Mouse (Mus musculus) embryonic facial prominence, embryonic 15.5 days (tissue): ENCODE measurements around the gene Aebp2. TPM values are rescaled to one million over a fixed set of nuclear protein-coding genes. Genes with fewer than 3 reads are reported as not detected.

Experiments
- ATAC-seq: fragments of 200-750 bp; cut with Nextera tagmentation; 2 replicates; pipeline ENCODE4 v1.8.0; 2017; ENCODE audit warnings: low read depth, moderate TSS enrichment; ENCODE audit not compliant: insufficient number of reproducible peaks, low FRiP score, low TSS enrichment
- H3K27ac ChIP-seq: fragments of 300-500 bp; sonication (generic); replicated peaks from 2 replicates; pipeline ENCODE4 v1.5.1; 2015; ENCODE audit warnings: mild to moderate bottlenecking, inconsistent platforms
- H3K27me3 ChIP-seq: fragments of 300-500 bp; sonication (generic); 2 replicates; pipeline ENCODE4 v1.6.1; 2015; ENCODE audit warnings: inconsistent platforms
- H3K36me3 ChIP-seq: fragments of 300-500 bp; sonication (generic); 2 replicates; pipeline ENCODE4 v1.6.1; 2015; ENCODE audit warnings: mild to moderate bottlenecking, inconsistent platforms
- H3K4me1 ChIP-seq: fragments of 300-500 bp; sonication (generic); 2 replicates; pipeline ENCODE4 v1.6.1; 2015; ENCODE audit warnings: inconsistent platforms
- H3K4me2 ChIP-seq: fragments of 300-500 bp; sonication (generic); replicated peaks from 2 replicates; pipeline ENCODE4 v1.6.1; 2015; ENCODE audit warnings: mild to moderate bottlenecking, inconsistent platforms
- H3K4me3 ChIP-seq: fragments of 300-500 bp; sonication (generic); replicated peaks from 2 replicates; pipeline ENCODE4 v1.5.1; 2015; ENCODE audit warnings: mild to moderate bottlenecking, inconsistent platforms
- H3K9ac ChIP-seq: fragments of 300-500 bp; sonication (generic); 2 replicates; pipeline ENCODE4 v1.6.1; 2015; ENCODE audit warnings: inconsistent platforms
- H3K9me3 ChIP-seq: fragments of 300-500 bp; sonication (generic); replicated peaks from 2 replicates; pipeline ENCODE4 v1.6.1; 2016; ENCODE audit warnings: inconsistent platforms
- WGBS: fragments of 180-500 bp; shearing (Covaris S2); methylation state at CpG from one replicate; pipeline ENCODE4 v1.1.7; 2015; 5-methylcytosine and 5-hydroxymethylcytosine counted together
- polyA plus RNA-seq: library from polyadenylated mRNA; unstranded; fragments of >200 nt; fragmentation: Nextera tagmentation; extraction: Ambion mirVana; gene quantifications from 2 replicates; pipeline ENCODE4 v1.2.1, GENCODE M21; 2015

Aebp2 gene
- polyA plus RNA-seq, 1 experiment from 2014 or later: 13.7 TPM

DNA sequence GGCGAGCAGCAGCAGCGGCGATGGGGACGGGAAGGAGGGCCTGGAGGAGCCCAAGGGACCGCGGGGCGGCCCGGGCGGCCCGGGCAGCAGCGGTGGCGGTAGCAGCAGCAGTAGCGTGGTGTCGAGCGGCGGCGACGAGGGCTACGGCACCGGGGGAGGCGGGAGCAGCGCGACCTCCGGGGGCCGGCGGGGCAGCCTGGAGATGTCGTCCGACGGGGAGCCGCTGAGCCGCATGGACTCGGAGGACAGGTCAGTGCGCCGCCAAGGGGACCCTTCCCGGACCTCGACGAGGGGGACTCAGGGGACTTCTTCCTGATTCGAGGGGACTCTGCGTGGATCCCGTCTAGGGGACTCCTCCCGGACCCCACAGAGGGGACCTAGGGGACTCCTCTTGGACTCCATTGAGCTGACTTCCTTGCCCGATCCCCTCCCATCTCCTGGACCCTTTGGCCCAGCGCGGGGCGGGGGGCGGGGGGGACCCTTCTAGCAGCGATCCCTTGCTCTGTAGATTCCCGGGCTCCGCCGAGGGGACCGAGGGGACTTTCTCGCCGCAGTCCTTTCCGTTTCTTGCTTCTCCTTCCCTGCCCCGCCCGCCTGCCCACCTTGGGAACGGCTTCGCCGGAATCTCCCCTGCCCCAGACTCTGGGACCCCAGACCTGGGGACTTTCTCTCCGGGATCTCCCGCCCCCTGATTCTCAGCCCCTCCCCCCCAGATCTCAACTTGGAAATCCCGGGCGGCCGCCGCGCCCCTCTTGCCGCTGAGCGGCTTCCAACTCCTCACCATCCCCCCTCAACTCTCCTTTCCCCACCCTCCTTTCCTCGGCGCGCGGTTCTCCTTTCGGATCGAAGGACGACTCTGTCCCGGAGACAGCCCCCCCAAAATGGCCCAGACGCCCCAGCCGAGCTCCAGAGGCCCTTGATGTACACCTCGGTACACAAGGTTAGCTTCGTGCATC, 1.9 kb downstream of the Aebp2 start:
- no peaks in the 10 kb centered on the region for H3K9me3 ChIP-seq
- H3K27ac ChIP-seq: peak overlapping the region; percentile 97
- H3K27me3 ChIP-seq: no peaks in the 10 kb centered on the region
- peak overlapping the region; percentile 100 for H3K9ac ChIP-seq
- peak overlapping the region; percentile 100 for H3K4me3 ChIP-seq
- H3K4me2 ChIP-seq: peak overlapping the region; percentile 63
- H3K36me3 ChIP-seq: no peaks in the 10 kb centered on the region
- under 1% methylated on average over 78 of the region's 80 CpGs for WGBS
- H3K4me1 ChIP-seq: peaks cover 28% of the 10 kb centered on the region
- 0 out of 2 replicates have a peak, but pooled peaks have one; percentile 20 for ATAC-seq

DNA sequence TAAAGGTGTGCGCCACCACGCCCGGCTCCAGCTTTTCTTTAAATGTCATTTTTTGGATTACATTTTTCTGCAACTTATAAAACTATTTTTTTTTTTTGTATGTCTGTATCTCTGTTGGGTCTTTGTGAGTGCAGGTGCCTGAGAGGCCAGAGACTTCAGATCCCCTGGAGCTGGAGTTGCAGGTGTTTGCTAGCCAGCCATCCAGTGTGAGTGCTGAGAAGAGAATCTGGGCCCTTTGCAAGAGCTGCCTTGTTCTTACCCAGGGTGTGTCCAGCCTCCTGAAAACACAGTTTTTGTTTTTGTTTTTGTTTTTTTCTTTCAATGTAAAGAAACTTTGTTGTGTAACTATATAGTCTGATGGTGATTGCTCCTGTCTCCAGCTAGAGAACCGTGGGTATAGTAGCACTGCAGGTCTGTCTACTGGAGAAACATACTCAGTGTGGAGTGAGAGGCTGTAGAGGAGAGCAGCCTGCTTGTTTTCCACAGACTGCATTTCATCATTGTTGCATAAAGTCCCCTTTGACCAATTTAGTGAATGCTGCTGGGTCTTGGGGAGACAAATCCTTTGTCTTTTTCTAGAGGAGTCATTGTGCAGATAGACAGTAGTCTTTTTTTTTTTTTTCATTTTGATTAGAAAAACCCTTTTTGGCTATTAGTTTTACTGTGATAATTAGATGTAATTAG, 6.9 kb downstream of the Aebp2 start:
- no peak overlapping the region for H3K9ac ChIP-seq
- H3K27ac ChIP-seq: no peak overlapping the region
- no peak overlapping the region for H3K4me2 ChIP-seq
- WGBS: 86% methylated on average over 4 of the region's 4 CpGs
- H3K36me3 ChIP-seq: peaks cover 8% of the 10 kb centered on the region
- H3K27me3 ChIP-seq: no peaks in the 10 kb centered on the region
- no peak for ATAC-seq
- no peaks in the 10 kb centered on the region for H3K9me3 ChIP-seq
- H3K4me3 ChIP-seq: no peak overlapping the region
- H3K4me1 ChIP-seq: peaks cover 19% of the 10 kb centered on the region

DNA sequence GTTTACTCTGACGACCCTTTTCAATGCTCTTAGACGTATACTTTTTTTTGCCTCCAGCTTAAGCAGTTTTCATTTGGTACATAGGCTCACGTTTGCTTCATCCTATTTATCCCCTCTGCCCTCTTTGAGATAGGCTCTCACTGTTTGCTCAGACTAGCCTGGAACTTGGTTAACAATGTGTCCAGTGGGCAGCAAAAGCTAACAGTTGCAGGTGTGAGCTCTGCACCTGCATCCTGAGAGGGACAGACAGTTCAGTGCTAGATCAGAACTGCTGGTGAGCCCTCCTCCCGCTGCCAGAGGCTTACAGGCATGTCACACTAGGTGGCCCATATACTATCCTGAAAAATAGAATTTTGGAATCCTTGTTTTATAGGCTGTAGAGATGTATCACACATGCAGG, 7.8 kb downstream of the Aebp2 start:
- no peaks in the 10 kb centered on the region for H3K27me3 ChIP-seq
- no peak for ATAC-seq
- no peak overlapping the region for H3K4me2 ChIP-seq
- H3K4me3 ChIP-seq: no peak overlapping the region
- H3K4me1 ChIP-seq: peaks cover 14% of the 10 kb centered on the region
- peaks cover 11% of the 10 kb centered on the region for H3K36me3 ChIP-seq
- 66% methylated on average over 4 of the region's 4 CpGs for WGBS
- no peaks in the 10 kb centered on the region for H3K9me3 ChIP-seq
- no peak overlapping the region for H3K27ac ChIP-seq
- no peak overlapping the region for H3K9ac ChIP-seq

DNA sequence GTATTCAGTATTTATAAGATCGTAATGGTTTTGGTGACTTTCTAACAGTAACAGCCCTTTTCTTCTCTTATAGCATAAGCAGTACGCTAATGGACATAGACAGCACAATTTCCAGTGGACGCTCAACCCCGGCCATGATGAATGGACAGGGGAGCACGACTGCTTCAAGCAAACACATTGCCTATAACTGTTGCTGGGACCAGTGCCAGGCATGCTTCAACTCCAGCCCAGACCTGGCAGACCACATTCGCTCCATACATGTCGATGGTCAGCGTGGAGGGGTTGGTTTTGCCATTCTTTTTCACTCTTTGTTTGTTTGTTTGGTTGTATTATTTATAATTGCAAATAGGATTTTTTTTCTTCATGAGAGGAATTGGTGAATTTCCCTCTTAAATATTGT, 11.2 kb downstream of the Aebp2 start:
- H3K36me3 ChIP-seq: peaks cover 40% of the 10 kb centered on the region
- H3K9me3 ChIP-seq: no peaks in the 10 kb centered on the region
- ATAC-seq: no peak
- H3K4me1 ChIP-seq: no peaks in the 10 kb centered on the region; the same call in 1 of the 2 replicates
- no peak overlapping the region for H3K4me3 ChIP-seq
- no peak overlapping the region for H3K27ac ChIP-seq
- H3K27me3 ChIP-seq: no peaks in the 10 kb centered on the region
- no peak overlapping the region for H3K9ac ChIP-seq
- 85% methylated on average over 8 of the region's 8 CpGs for WGBS
- H3K4me2 ChIP-seq: no peak overlapping the region

DNA sequence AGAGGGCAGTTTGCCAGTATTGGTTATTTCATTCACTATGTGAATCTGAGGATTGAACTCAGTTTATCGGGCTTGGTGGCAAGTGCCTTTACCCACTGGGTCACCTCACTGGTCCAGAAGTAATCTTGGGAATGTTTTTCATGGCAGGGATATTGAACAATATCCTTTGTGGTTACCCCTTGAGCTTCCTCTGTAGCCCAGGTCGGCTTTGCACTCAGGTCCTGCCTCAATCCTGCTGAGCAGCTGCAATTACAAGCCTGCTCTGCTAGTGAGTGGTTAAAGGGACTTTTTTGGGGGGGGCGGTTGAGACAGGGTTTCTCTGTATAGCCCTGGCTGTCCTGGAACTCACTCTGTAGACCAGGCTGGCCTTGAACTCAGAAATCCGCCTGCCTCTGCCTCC, 13.8 kb downstream of the Aebp2 start:
- no peak overlapping the region for H3K4me3 ChIP-seq
- ATAC-seq: no peak
- no peaks in the 10 kb centered on the region for H3K9me3 ChIP-seq
- no peaks in the 10 kb centered on the region for H3K27me3 ChIP-seq
- H3K36me3 ChIP-seq: peaks cover 63% of the 10 kb centered on the region
- H3K9ac ChIP-seq: no peak overlapping the region
- H3K4me2 ChIP-seq: no peak overlapping the region
- no peaks in the 10 kb centered on the region for H3K4me1 ChIP-seq
- H3K27ac ChIP-seq: no peak overlapping the region
- WGBS: 95% methylated on average over 4 of the region's 4 CpGs

DNA sequence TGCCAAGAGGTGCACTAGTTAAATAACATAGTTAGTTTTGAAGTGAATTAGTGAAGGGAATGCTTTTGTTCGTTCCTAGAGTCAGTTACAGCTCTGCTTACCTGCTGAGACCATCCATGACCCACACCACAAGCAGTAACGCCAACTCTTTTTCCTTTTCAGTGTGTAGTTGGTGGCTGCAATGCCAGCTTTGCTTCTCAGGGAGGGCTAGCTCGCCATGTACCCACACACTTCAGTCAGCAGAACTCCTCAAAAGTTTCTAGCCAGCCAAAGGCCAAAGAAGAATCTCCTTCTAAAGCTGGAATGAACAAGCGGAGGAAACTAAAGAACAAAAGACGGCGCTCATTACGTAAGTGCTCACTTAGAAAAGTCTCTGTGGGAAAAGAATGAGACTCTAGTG, 19.5 kb downstream of the Aebp2 start:
- Histone ChIP-seq H3K27ac (no peak overlapping the region), H3K9ac (no peak overlapping the region), H3K27me3 (no peaks in the 10 kb centered on the region), H3K36me3 (peaks cover 70% of the 10 kb centered on the region), H3K4me3 (no peak overlapping the region), H3K9me3 (no peaks in the 10 kb centered on the region), H3K4me1 (no peaks in the 10 kb centered on the region), H3K4me2 (no peak overlapping the region)
- WGBS: 90% methylated on average over 7 of the region's 7 CpGs
- ATAC-seq: no peak

DNA sequence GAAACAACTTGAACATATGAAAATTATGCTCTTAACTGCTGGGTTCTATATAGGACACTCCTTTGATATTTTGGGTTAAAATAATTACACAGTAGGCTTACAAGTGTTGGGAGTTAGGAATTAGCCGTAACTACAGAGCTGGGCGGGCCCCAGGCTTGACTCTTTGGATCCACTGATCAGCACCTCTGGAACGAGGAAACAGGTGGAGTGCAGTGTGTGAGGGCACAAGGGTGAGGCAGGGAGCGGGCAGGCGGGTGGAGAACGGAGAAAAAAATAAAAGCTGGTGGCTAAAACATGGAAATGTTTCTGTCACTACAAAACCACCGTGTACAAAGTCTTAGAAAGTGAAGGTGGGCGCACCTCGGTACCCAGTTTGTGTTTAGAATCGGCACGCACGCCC, 20.2 kb downstream of the Aebp2 start:
- H3K4me3 ChIP-seq: no peak overlapping the region
- no peaks in the 10 kb centered on the region for H3K4me1 ChIP-seq
- no peaks in the 10 kb centered on the region for H3K27me3 ChIP-seq
- H3K36me3 ChIP-seq: peaks cover 68% of the 10 kb centered on the region
- ATAC-seq: no peak
- H3K27ac ChIP-seq: no peak overlapping the region
- no peak overlapping the region for H3K4me2 ChIP-seq
- H3K9ac ChIP-seq: no peak overlapping the region
- no peaks in the 10 kb centered on the region for H3K9me3 ChIP-seq
- 84% methylated on average over 12 of the region's 12 CpGs for WGBS

DNA sequence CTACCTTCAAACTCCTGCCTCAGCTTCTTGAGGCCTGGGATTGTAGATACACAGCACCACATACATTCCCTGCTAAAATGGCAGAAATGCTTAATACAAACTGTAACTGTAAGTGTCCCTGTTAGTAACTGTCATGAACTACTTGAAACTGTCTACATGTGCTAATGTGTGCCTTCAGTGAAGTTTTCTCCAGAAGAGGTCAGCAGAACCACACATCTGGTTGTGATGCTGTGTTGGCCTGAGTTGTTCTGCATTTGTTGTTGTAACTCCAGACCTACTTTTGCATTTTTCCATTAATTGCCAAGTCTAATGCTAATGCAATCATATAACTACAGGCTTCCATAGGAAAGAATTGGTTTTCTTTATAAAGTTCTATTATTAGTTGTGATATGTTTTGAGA, 23.5 kb downstream of the Aebp2 start:
- Histone ChIP-seq H3K27ac (no peak overlapping the region), H3K4me2 (no peak overlapping the region), H3K9ac (no peak overlapping the region), H3K4me1 (no peaks in the 10 kb centered on the region), H3K4me3 (no peak overlapping the region), H3K36me3 (peaks cover 58% of the 10 kb centered on the region), H3K9me3 (no peaks in the 10 kb centered on the region), H3K27me3 (no peaks in the 10 kb centered on the region)
- no peak for ATAC-seq

DNA sequence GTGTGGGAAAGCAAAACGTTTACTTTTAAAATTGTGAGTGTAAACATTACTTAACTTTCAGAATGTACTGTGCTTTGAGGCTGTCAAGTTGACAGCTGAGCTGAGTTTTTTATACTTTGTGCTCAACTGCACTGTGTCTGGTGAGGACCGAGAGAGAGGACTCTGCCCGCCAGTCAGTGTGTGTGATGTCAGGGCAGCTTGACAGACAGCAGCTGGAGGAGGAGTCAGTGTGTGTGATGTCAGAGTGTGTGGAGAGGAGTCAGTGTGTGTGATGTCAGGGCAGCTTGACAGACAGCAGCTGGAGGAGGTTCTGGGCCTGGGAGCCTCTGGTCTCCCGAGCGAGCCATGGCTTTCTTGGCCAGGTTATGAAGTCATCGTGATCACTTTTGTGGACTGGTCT, 24.4 kb downstream of the Aebp2 start:
- no peaks in the 10 kb centered on the region for H3K27me3 ChIP-seq
- no peaks in the 10 kb centered on the region for H3K9me3 ChIP-seq
- 70% methylated on average over 6 of the region's 6 CpGs for WGBS
- no peak overlapping the region for H3K4me3 ChIP-seq
- H3K27ac ChIP-seq: no peak overlapping the region
- H3K9ac ChIP-seq: no peak overlapping the region
- no peak overlapping the region for H3K4me2 ChIP-seq
- no peaks in the 10 kb centered on the region for H3K4me1 ChIP-seq
- H3K36me3 ChIP-seq: peaks cover 52% of the 10 kb centered on the region
- ATAC-seq: no peak

DNA sequence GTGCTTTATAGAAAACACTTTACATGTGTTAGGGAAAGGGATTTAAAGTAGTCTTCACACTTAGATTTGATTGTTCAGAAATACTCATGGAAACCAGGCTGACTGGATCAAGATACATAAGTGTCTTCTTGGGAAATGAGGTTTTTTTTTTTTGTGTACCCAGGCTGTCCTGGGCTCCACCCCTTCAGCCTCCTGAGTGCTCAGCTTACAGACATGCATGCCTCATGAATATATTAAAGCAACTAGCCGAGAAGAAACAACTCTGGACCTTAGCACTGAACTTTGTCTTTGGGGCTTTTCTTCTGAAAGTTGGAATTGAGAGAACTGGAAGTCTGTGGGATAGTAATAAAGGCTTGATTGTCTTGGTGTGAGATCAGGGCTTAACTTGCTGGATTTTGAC, 27.3 kb downstream of the Aebp2 start:
- no peak overlapping the region for H3K4me2 ChIP-seq
- no peak overlapping the region for H3K27ac ChIP-seq
- no peak overlapping the region for H3K9ac ChIP-seq
- H3K27me3 ChIP-seq: no peaks in the 10 kb centered on the region
- no peak overlapping the region for H3K4me3 ChIP-seq
- H3K36me3 ChIP-seq: peaks cover 46% of the 10 kb centered on the region
- no peaks in the 10 kb centered on the region for H3K9me3 ChIP-seq
- 28% methylated on average over 1 of the region's 1 CpGs for WGBS
- no peak for ATAC-seq
- no peaks in the 10 kb centered on the region for H3K4me1 ChIP-seq

DNA sequence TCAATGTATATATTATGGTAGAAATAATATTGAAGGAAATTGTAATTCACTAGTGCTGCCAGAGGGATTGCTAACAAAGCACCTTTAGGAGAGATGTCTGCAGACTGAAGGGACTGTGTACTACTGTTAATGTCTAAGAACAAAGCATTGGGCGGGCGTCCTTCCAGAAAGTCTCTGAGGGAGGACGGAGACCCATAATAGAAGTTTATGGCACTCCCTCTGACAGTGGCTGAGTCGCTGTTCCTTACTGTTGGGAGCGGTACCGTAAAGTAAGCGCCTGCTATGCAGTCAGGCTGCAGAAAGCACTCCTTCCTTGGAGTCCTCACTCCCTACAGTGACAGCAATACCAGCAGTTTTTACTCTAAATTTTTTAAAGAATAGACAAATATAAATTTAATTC, 29.5 kb downstream of the Aebp2 start:
- Histone ChIP-seq H3K4me2 (no peak overlapping the region), H3K4me3 (no peak overlapping the region), H3K9me3 (no peaks in the 10 kb centered on the region), H3K9ac (no peak overlapping the region), H3K4me1 (no peaks in the 10 kb centered on the region), H3K27me3 (no peaks in the 10 kb centered on the region), H3K27ac (no peak overlapping the region), H3K36me3 (peaks cover 34% of the 10 kb centered on the region)
- no peak for ATAC-seq
- 89% methylated on average over 7 of the region's 7 CpGs for WGBS
